Mouse (Mus musculus): ENCODE measurements around the gene Acacb. TPM values are rescaled to one million over a fixed set of nuclear protein-coding genes. Genes with fewer than 3 reads are reported as not detected.

Gene Acacb
- polyA plus RNA-seq, 1 experiment: 0.67 TPM

GRCm38 (mm10) chr5:114174639-114175038 lies 28.3 kb downstream of the Acacb start:
- H3K4me3 ChIP-seq (replicated peaks; ENCODE audit: control insufficient read depth, low read depth, low read length): no peak overlapping the region
- H3K4me1 ChIP-seq (ENCODE audit: control insufficient read depth, insufficient read depth, low read length): peaks cover 4% of the 10 kb centered on the region
- TF ChIP-seq POLR2A (IDR thresholded peaks at IDR 0.05; ENCODE audit: borderline replicate concordance, control insufficient read depth, low read depth, low read length) (no peak), CTCF (IDR thresholded peaks at IDR 0.05; ENCODE audit: control insufficient read depth, insufficient read depth, low read length) (no peak)
- WGBS: 18% methylated on average over 16 of the region's 16 CpGs
- H3K27ac ChIP-seq (ENCODE audit: control insufficient read depth, insufficient read depth, low read depth, low read length, poor library complexity): no peak overlapping the region

GRCm38 (mm10) chr5:114175596-114176171 lies 29.3 kb downstream of the Acacb start:
- H3K4me1 ChIP-seq (ENCODE audit: control insufficient read depth, insufficient read depth, low read length): peaks cover 4% of the 10 kb centered on the region
- H3K27ac ChIP-seq (ENCODE audit: control insufficient read depth, insufficient read depth, low read depth, low read length, poor library complexity): no peak overlapping the region; the same call in 1 of the 2 replicates

GRCm38 (mm10) chr5:114176548-114177400 lies 30.4 kb downstream of the Acacb start:
- H3K4me3 ChIP-seq (replicated peaks; ENCODE audit: control insufficient read depth, low read depth, low read length): no peak overlapping the region
- 58% methylated on average over 8 of the region's 8 CpGs for WGBS
- TF ChIP-seq CTCF (IDR thresholded peaks at IDR 0.05; ENCODE audit: control insufficient read depth, insufficient read depth, low read length) (no peak), POLR2A (IDR thresholded peaks at IDR 0.05; ENCODE audit: borderline replicate concordance, control insufficient read depth, low read depth, low read length) (no peak)
- no peak overlapping the region for H3K27ac ChIP-seq (ENCODE audit: control insufficient read depth, insufficient read depth, low read depth, low read length, poor library complexity)
- H3K4me1 ChIP-seq (ENCODE audit: control insufficient read depth, insufficient read depth, low read length): peaks cover 4% of the 10 kb centered on the region

More at GRCm38 (mm10) chr5:114175596-114176171, 29.3 kb downstream of the Acacb start:
- H3K4me3 ChIP-seq (replicated peaks; ENCODE audit: control insufficient read depth, low read depth, low read length): peak overlapping the region; percentile 62
- under 1% methylated on average over 25 of the region's 26 CpGs for WGBS
- TF ChIP-seq POLR2A (IDR thresholded peaks at IDR 0.05; ENCODE audit: borderline replicate concordance, control insufficient read depth, low read depth, low read length) (no peak), CTCF (IDR thresholded peaks at IDR 0.05; ENCODE audit: control insufficient read depth, insufficient read depth, low read length) (no peak)

- no peak overlapping the region for H3K4me3 ChIP-seq (replicated peaks; ENCODE audit: control insufficient read depth, low read depth, low read length)
- WGBS: 81% methylated on average over 4 of the region's 4 CpGs
- no peak for TF ChIP-seq CTCF (IDR thresholded peaks at IDR 0.05; ENCODE audit: control insufficient read depth, insufficient read depth, low read length)
- TF ChIP-seq POLR2A (IDR thresholded peaks at IDR 0.05; ENCODE audit: borderline replicate concordance, control insufficient read depth, low read depth, low read length): no peak
- H3K4me1 ChIP-seq (ENCODE audit: control insufficient read depth, insufficient read depth, low read length): peaks cover 4% of the 10 kb centered on the region
- no peak overlapping the region for H3K27ac ChIP-seq (ENCODE audit: control insufficient read depth, insufficient read depth, low read depth, low read length, poor library complexity)
Measured at GRCm38 (mm10) chr5:114177966-114178719, 31.8 kb downstream of the Acacb start.

- H3K4me3 ChIP-seq (replicated peaks; ENCODE audit: control insufficient read depth, low read depth, low read length): no peak overlapping the region
- H3K27ac ChIP-seq (ENCODE audit: control insufficient read depth, insufficient read depth, low read depth, low read length, poor library complexity): no peak overlapping the region
- peaks cover 4% of the 10 kb centered on the region for H3K4me1 ChIP-seq (ENCODE audit: control insufficient read depth, insufficient read depth, low read length)
- 79% methylated on average over 11 of the region's 11 CpGs for WGBS
- TF ChIP-seq POLR2A (IDR thresholded peaks at IDR 0.05; ENCODE audit: borderline replicate concordance, control insufficient read depth, low read depth, low read length): no peak
- TF ChIP-seq CTCF (IDR thresholded peaks at IDR 0.05; ENCODE audit: control insufficient read depth, insufficient read depth, low read length): no peak
Measured at GRCm38 (mm10) chr5:114179541-114179940, 33.2 kb downstream of the Acacb start.

- no peak for TF ChIP-seq POLR2A (IDR thresholded peaks at IDR 0.05; ENCODE audit: borderline replicate concordance, control insufficient read depth, low read depth, low read length)
- no peak for TF ChIP-seq CTCF (IDR thresholded peaks at IDR 0.05; ENCODE audit: control insufficient read depth, insufficient read depth, low read length)
- Histone ChIP-seq H3K27ac (ENCODE audit: control insufficient read depth, insufficient read depth, low read depth, low read length, poor library complexity) (no peak overlapping the region), H3K4me3 (replicated peaks; ENCODE audit: control insufficient read depth, low read depth, low read length) (no peak overlapping the region), H3K4me1 (ENCODE audit: control insufficient read depth, insufficient read depth, low read length) (no peaks in the 10 kb centered on the region)
- WGBS: 76% methylated on average over 2 of the region's 2 CpGs
Measured at GRCm38 (mm10) chr5:114183493-114183892, 37.2 kb downstream of the Acacb start.

GRCm38 (mm10) chr5:114187108-114187507 lies 40.8 kb downstream of the Acacb start:
- no peak overlapping the region for H3K27ac ChIP-seq (ENCODE audit: control insufficient read depth, insufficient read depth, low read depth, low read length, poor library complexity)
- 80% methylated on average over 2 of the region's 2 CpGs for WGBS
- TF ChIP-seq POLR2A (IDR thresholded peaks at IDR 0.05; ENCODE audit: borderline replicate concordance, control insufficient read depth, low read depth, low read length) (no peak), CTCF (IDR thresholded peaks at IDR 0.05; ENCODE audit: control insufficient read depth, insufficient read depth, low read length) (no peak)
- no peak overlapping the region for H3K4me3 ChIP-seq (replicated peaks; ENCODE audit: control insufficient read depth, low read depth, low read length)
- no peaks in the 10 kb centered on the region for H3K4me1 ChIP-seq (ENCODE audit: control insufficient read depth, insufficient read depth, low read length)
